Mouse (Mus musculus) midbrain, embryonic 16.5 days (tissue): ENCODE results near the gene Eif2b5. TPM values are rescaled to one million over a fixed set of nuclear protein-coding genes. Genes with fewer than 3 reads are reported as not detected.

ENCODE experiments used
- ATAC-seq: fragments of 200-750 bp; cut with Nextera tagmentation; 2 replicates; pipeline ENCODE4 v1.8.0; 2017; ENCODE audit warnings: moderate TSS enrichment
- H3K27ac ChIP-seq: fragments of 300-500 bp; sonication (generic); 2 replicates; pipeline ENCODE4 v1.5.1; 2014; ENCODE audit warnings: mild to moderate bottlenecking, low read length, mixed read lengths
- H3K27me3 ChIP-seq: fragments of 300-500 bp; sonication (generic); 2 replicates; pipeline ENCODE4 v1.6.1; 2014; ENCODE audit warnings: low read depth, low read length, mixed read lengths; ENCODE audit not compliant: control insufficient read depth, insufficient read depth
- H3K36me3 ChIP-seq: fragments of 300-500 bp; sonication (generic); 2 replicates; pipeline ENCODE4 v1.6.1; 2014; ENCODE audit warnings: mild to moderate bottlenecking, low read length, moderate library complexity, mixed read lengths; ENCODE audit not compliant: control insufficient read depth, insufficient read depth
- H3K4me1 ChIP-seq: fragments of 300-500 bp; sonication (generic); 2 replicates; pipeline ENCODE4 v1.6.1; 2014; ENCODE audit warnings: mild to moderate bottlenecking, low read length, mixed read lengths; ENCODE audit not compliant: control insufficient read depth, insufficient read depth
- H3K4me2 ChIP-seq: fragments of 300-500 bp; sonication (generic); 2 replicates; pipeline ENCODE4 v1.6.1; 2014; ENCODE audit warnings: mild to moderate bottlenecking, low read length, mixed read lengths
- H3K4me3 ChIP-seq: fragments of 300-500 bp; sonication (generic); 2 replicates; pipeline ENCODE4 v1.5.1; 2014; ENCODE audit warnings: low read depth, mild to moderate bottlenecking, low read length, moderate library complexity, mixed read lengths
- H3K9ac ChIP-seq: fragments of 300-500 bp; sonication (generic); 2 replicates; pipeline ENCODE4 v1.6.1; 2014; ENCODE audit warnings: low read depth, low read length, mixed read lengths
- H3K9me3 ChIP-seq: fragments of 300-500 bp; sonication (generic); replicated peaks from 2 replicates; pipeline ENCODE4 v1.6.1; 2014; ENCODE audit warnings: mild to moderate bottlenecking, low read length, mixed read lengths; ENCODE audit not compliant: control insufficient read depth, poor library complexity, severe bottlenecking
- WGBS: fragments of 180-500 bp; shearing (Covaris S2); extraction: QIAGEN DNeasy Blood & Tissue Kit; methylation state at CpG from one replicate; pipeline ENCODE4 v1.1.7; 2014; 5-methylcytosine and 5-hydroxymethylcytosine counted together
- polyA plus RNA-seq: library from polyadenylated mRNA; unstranded; fragments of >200 nt; fragmentation: Nextera tagmentation; extraction: Ambion mirVana; gene quantifications from 2 replicates; pipeline ENCODE4 v1.2.1, GENCODE M21; 2015

Gene Eif2b5
- polyA plus RNA-seq, 1 experiment from 2014 or later, result 95.0 TPM

GRCm38 (mm10) chr16:20552594-20552993 is 54.0 kb downstream of the Eif2b5 start:
- no peaks in the 10 kb centered on the region for H3K9me3 ChIP-seq
- H3K4me1 ChIP-seq, result peaks cover 15% of the 10 kb centered on the region
- H3K27me3 ChIP-seq, result no peaks in the 10 kb centered on the region
- ATAC-seq, result no peak
- no peak overlapping the region for H3K9ac ChIP-seq
- no peak overlapping the region for H3K27ac ChIP-seq
- WGBS, result 86% methylated on average over 1 of the region's 1 CpGs
- no peak overlapping the region for H3K4me3 ChIP-seq
- no peak overlapping the region for H3K4me2 ChIP-seq
- H3K36me3 ChIP-seq, result peaks cover 34% of the 10 kb centered on the region

DNA sequence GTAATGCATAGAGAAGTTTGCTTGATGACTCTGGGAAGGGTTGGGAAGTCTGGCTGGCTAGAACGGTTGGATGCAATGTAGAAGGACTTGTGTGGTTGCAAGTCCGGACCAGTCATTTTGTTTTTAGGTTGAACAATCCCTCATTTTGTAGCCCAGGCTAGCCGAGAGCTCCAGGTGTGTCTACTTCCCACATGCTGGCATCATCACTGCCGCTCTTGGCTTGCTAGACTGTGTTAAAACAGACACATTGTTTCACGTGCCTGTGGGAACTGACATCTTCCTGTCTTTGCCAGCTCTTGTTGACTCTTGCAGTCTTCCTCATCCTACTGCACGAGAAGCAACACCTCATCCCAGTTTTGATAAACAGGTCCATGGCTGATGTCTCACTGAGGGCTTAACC is 56.4 kb downstream of the Eif2b5 start:
- Histone ChIP-seq H3K4me2 (no peak overlapping the region), H3K9ac (no peak overlapping the region), H3K9me3 (no peaks in the 10 kb centered on the region), H3K27ac (no peak overlapping the region), H3K4me3 (no peak overlapping the region), H3K4me1 (no peaks in the 10 kb centered on the region; the same call in 1 of the 2 replicates), H3K27me3 (no peaks in the 10 kb centered on the region), H3K36me3 (peaks cover 51% of the 10 kb centered on the region)
- ATAC-seq, result no peak
- WGBS, result 89% methylated on average over 6 of the region's 6 CpGs

GRCm38 (mm10) chr16:20557381-20557780 is 58.8 kb downstream of the Eif2b5 start:
- 84% methylated on average over 7 of the region's 7 CpGs for WGBS
- H3K36me3 ChIP-seq, result peaks cover 50% of the 10 kb centered on the region
- H3K27me3 ChIP-seq, result no peaks in the 10 kb centered on the region
- H3K27ac ChIP-seq, result no peak overlapping the region
- H3K9ac ChIP-seq, result no peak overlapping the region
- no peaks in the 10 kb centered on the region for H3K9me3 ChIP-seq
- ATAC-seq, result no peak
- H3K4me3 ChIP-seq, result no peak overlapping the region
- H3K4me2 ChIP-seq, result no peak overlapping the region
- no peaks in the 10 kb centered on the region for H3K4me1 ChIP-seq

Other genes with a start within 250 kb of the Eif2b5 start
- gene Parl, start 196.4 kb upstream of the Eif2b5 start, polyA plus RNA-seq, result 76.3 and 81.9 TPM in 2 replicates
- not detected in 2 replicates for gene Cyp2ab1, start 173.4 kb upstream of the Eif2b5 start, polyA plus RNA-seq
- gene Abcc5, start 72.4 kb upstream of the Eif2b5 start, polyA plus RNA-seq, result 168 and 180 TPM in 2 replicates
- gene Dvl3, start 18.2 kb downstream of the Eif2b5 start, polyA plus RNA-seq, result 36.2 and 38.0 TPM in 2 replicates
- 1,379 and 1,416 TPM in 2 replicates for gene Ap2m1, start 36.7 kb downstream of the Eif2b5 start, polyA plus RNA-seq
- 80.9 and 95.7 TPM in 2 replicates for gene Abcf3, start 49.8 kb downstream of the Eif2b5 start, polyA plus RNA-seq
- 19.8 and 26.7 TPM in 2 replicates for gene Vwa5b2, start 90.7 kb downstream of the Eif2b5 start, polyA plus RNA-seq
- gene Eef1akmt4, start 112.8 kb downstream of the Eif2b5 start, polyA plus RNA-seq, result 7.8 and 7.9 TPM in 2 replicates
- not detected in 2 replicates for gene Gm49333, start 112.8 kb downstream of the Eif2b5 start, polyA plus RNA-seq
- 39.6 and 41.6 TPM in 2 replicates for gene Alg3, start 112.9 kb downstream of the Eif2b5 start, polyA plus RNA-seq
- 34.5 and 40.1 TPM in 2 replicates for gene Camk2n2, start 122.5 kb downstream of the Eif2b5 start, polyA plus RNA-seq
- 23.2 and 23.6 TPM in 2 replicates for gene Ece2, start 131.0 kb downstream of the Eif2b5 start, polyA plus RNA-seq
- 365 and 371 TPM in 2 replicates for gene Psmd2, start 152.8 kb downstream of the Eif2b5 start, polyA plus RNA-seq
- 127 and 134 TPM in 2 replicates for gene Eif4g1, start 169.5 kb downstream of the Eif2b5 start, polyA plus RNA-seq
- 62.1 and 66.5 TPM in 2 replicates for gene Fam131a, start 194.4 kb downstream of the Eif2b5 start, polyA plus RNA-seq
- 83.0 and 88.0 TPM in 2 replicates for gene Polr2h, start 218.8 kb downstream of the Eif2b5 start, polyA plus RNA-seq
- gene Clcn2, start 218.9 kb downstream of the Eif2b5 start, polyA plus RNA-seq, result 22.3 and 25.4 TPM in 2 replicates
- 3.7 and 4.5 TPM in 2 replicates for gene Chrd, start 234.3 kb downstream of the Eif2b5 start, polyA plus RNA-seq
- gene Thpo, start 235.7 kb downstream of the Eif2b5 start, polyA plus RNA-seq, result 1.5 TPM in 2 replicates